Mouse (Mus musculus) pancreas, adult 10 weeks (tissue): Measurements from ENCODE around the gene Dpy19l1. TPM values are rescaled to one million over a fixed set of nuclear protein-coding genes. Genes with fewer than 3 reads are reported as not detected.

Experiments
- polyA plus RNA-seq: library from polyadenylated mRNA; stranded (reverse); fragments of 350-450 nt; fragmentation: Illumina TruSeq; extraction: RNeasy Lipid Tissue Mini Kit (QIAGEN cat#74804); gene quantifications from one replicate; pipeline ENCODE4 v1.2.3, GENCODE M21; 2015; ENCODE audit warnings: low read depth, low replicate concordance; ENCODE audit not compliant: insufficient read depth

Gene Dpy19l1
- polyA plus RNA-seq = 3.9 TPM

DNA sequence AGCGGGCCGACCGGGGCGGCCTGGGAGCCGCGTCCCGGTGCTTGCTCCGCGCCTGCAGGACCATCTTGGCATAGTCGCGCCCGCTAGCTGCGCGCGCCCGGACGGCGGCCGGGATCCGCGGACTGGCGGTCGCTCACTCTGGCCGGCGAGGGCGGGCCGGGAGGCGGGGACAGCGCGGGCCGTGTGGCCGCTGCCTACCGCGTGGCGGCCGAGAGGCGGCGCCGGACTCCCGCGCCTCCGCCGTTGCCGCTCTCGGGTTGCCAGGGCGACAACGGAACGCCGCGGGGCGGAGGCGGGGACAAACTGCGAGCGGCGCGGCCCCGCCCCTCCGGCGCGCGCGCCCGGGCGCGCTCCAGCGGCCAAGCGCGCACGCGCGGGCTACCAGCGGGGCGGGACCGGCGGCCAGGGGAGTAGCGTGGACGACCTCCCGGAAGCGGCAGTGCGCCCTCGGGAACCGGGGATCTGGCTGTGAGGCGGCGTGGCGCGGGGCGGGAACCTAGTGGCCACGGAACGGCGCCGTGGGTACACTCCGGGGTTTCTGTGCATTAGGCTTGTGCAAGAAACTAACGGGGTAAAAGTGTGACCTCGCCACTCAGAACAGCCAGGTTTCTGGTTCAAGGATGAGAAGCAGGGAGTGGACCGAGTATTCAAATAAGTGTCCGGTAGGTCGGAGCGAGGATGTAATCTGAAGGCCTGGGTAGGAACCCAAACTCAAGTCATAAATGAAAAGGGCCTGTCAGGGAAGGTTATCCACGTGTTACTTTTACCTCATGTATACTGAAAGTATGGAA, at the start of gene Dpy19l1:
TSS of gene Dpy19l1 (minus strand) at position 74 of the 791 bp plus-strand sequence.

Other genes starting within 250 kb of the Dpy19l1 start
- not detected for gene Cypt4, start 122.1 kb upstream of the Dpy19l1 start, polyA plus RNA-seq
- not detected for gene Dpy19l2, start 193.2 kb upstream of the Dpy19l1 start, polyA plus RNA-seq